Mouse (Mus musculus): Measurements from ENCODE around the gene Tmem203.
A peak's percentile ranks its signal among the peaks of the same experiment; 100 is the strongest.

Tmem203 gene

GRCm38 (mm10) chr2:25262795-25263622 is 7.8 kb downstream of the Tmem203 start:
- peak; percentile 55 for DNase-seq (ENCODE audit: inconsistent ontology term)

DNA sequence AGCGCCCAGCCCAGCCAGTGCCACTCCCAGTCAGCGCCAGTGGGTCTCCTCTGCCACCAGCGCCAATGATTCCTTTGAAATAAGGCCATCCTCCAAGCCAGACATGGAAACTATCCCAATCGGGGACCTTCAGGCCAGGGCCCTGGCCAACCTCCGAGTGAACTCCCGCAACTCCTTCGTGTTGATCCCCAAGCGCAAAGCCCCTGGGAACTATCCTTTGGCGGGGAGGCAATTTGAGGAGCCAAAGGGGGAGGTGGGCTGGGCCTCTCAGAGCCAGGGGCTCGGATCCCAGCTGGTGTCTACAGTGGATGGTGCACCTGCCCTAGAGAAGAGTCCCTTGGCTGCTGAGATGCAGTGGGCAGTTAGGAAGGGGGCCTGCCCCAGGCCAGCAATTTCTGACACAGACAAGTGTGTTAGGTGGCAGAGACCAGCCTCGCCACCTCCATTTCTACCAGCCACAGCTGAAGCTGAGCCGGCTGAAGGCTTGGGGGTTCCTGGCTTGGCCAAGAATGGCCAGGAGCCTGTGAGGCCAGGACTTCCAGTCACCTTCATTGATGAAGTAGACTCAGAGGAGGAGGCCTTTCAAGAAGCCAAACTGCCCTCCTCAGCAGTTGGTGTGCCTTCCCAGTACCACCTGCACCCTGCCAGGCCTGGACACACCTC is 8.5 kb downstream of the Tmem203 start:
- no peak for DNase-seq (ENCODE audit: inconsistent ontology term)

DNA sequence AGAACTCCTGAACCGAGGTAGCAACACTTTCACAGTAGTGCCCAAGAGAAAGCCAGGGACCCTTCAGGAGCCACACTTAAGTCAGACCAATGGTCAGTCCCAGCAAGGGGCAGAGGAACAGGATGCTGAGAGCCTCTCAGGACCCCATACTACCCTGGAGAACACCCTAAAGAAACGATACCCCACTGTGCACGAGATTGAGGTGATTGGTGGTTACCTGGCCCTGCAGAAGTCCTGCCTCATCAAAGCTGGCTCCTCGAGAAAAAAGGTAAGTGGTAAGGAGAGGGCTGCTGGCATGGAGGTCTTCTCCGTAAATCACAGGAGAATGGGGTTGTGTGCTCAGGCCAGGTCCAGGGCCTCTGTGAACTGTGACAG is 9.0 kb downstream of the Tmem203 start:
- DNase-seq (ENCODE audit: inconsistent ontology term): no peak

DNA sequence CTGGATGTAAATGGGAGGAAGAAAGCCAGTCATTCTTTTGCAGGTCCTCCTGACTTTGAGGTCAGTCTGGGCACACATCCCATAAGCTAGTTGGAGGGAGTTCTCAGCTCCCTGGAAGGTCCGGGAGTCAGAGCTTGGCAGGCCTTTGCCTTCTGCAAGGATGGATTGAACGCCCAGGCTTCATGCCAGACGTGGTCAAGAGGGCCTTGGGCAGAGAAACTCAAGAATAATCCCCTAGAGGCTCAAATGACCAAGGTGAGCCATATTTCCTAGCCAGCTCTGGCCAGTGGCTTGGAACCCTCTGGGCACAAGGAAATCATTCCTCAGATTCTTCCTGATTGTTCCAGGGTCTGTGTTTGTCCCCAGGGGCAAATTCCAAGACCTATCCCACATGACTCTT is 9.6 kb downstream of the Tmem203 start:
- peak; percentile 55 for DNase-seq (ENCODE audit: inconsistent ontology term)

- DNase-seq (ENCODE audit: inconsistent ontology term): no peak
Observed at GRCm38 (mm10) chr2:25265897-25266656, 10.8 kb downstream of the Tmem203 start.

DNA sequence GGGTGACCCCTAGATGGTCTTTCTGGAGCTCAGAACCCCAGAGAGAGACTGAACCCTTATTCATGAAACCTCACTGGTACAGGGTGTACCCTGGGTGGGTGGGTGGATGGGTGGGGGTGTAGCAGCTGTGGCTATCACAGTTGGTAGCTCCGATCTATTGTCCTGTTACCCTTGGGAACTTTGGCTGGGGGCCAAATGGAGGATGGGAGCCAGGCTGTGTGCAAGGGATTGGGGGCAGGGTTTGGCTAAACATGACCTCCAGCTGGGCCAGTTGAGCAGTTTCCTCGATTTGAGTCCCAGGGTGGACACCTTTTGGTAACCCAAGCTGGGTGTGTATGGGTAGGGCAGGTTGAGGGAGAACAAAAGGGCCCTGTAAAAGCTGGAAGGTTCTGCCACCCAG is 11.5 kb downstream of the Tmem203 start:
- no peak for DNase-seq (ENCODE audit: inconsistent ontology term)

GRCm38 (mm10) chr2:25267241-25267640 is 12.0 kb downstream of the Tmem203 start:
- DNase-seq (ENCODE audit: inconsistent ontology term): peak; percentile 60

- no peak for DNase-seq (ENCODE audit: inconsistent ontology term)
Observed at GRCm38 (mm10) chr2:25267746-25268309, 12.6 kb downstream of the Tmem203 start.

- peak; percentile 98 for DNase-seq (ENCODE audit: inconsistent ontology term)
Observed at GRCm38 (mm10) chr2:25271827-25272511, 16.7 kb downstream of the Tmem203 start, which contains the start of the genes Ssna1 and Anapc2. Gene Ssna1 (minus strand): TSS chr2:25272438. Gene Anapc2 (plus strand): TSS chr2:25272478.

GRCm38 (mm10) chr2:25272515-25272914 is 17.3 kb downstream of the Tmem203 start:
- no peak for DNase-seq (ENCODE audit: inconsistent ontology term)

DNA sequence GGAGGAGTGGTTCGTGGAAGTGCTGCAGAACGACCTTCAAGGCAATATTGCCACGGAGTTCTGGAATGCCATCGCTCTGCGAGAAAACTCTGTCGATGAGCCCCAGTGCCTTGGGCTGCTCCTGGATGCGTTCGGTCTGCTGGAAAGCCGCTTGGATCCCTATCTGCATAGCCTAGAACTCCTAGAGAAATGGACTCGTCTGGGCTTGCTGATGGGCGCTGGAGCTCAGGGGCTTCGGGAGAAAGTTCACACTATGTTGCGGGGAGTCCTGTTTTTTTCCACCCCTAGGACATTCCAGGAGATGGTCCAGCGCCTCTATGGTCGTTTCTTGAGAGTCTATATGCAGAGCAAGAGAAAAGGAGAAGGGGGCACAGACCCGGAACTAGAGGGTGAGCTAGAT is 17.8 kb downstream of the Tmem203 start:
- DNase-seq (ENCODE audit: inconsistent ontology term): no peak

GRCm38 (mm10) chr2:25278928-25279882 is 24.0 kb downstream of the Tmem203 start:
- DNase-seq (ENCODE audit: inconsistent ontology term): peak; percentile 70

DNA sequence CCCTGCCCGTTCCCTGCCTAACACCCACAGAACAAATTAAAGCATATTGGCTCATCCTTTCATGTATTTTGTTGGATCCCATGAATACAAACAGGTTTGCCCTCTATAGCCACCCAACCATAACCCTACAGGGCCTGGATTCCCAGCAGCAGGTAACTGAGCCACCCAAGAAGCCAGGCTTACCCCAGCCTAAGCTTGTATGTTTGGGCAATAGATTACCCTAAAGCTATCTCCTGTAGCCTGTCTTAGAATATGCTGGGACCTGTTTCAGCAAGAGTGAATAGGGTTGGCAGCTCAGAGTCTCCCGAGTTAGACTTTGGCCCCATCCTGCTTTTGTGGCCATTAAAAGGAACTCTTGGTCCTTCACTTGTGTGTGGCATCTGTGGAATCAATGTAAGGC is 30.3 kb downstream of the Tmem203 start:
- no peak for DNase-seq (ENCODE audit: inconsistent ontology term)

- DNase-seq (ENCODE audit: inconsistent ontology term): no peak
Observed at GRCm38 (mm10) chr2:25286314-25286713, 31.1 kb downstream of the Tmem203 start.

DNA sequence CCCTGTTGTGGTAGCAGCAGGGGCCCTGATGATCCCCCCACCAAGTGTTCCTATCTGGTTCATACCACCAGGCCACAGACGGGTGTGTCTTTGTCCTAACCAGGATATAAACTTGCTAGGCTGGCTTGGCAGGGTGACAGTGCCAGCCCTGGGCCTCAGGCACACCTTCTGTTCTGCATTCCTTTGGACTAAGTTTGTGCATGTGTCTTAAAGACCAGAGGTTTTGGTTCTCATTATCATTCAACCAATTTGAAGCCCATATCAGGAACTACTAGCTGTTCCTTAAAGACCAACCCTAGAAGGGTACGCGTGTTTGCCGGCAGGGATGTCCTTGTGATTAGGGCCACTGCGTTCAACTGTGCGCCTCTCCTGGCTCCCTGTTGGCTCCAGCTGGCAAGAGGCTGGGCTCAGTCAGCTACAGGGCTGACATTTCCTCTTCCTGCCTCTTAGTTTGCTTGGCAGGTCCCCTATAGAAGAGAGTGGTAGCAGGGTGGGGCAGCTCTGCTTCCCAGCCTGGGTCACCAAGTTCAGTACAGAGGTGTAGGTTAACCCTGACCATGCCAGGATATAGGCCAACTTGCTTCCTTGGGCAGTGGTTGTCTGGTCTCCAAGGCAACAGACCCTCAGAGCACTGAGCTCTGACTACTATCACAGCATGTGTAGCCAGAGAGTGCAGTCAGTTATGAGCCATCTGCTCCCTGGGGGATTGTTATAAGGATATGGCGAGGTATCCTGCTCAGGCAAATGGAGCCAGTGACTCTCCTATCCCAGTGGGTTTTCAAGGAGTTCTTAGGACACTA is 31.8 kb downstream of the Tmem203 start:
- DNase-seq (ENCODE audit: inconsistent ontology term): no peak

DNA sequence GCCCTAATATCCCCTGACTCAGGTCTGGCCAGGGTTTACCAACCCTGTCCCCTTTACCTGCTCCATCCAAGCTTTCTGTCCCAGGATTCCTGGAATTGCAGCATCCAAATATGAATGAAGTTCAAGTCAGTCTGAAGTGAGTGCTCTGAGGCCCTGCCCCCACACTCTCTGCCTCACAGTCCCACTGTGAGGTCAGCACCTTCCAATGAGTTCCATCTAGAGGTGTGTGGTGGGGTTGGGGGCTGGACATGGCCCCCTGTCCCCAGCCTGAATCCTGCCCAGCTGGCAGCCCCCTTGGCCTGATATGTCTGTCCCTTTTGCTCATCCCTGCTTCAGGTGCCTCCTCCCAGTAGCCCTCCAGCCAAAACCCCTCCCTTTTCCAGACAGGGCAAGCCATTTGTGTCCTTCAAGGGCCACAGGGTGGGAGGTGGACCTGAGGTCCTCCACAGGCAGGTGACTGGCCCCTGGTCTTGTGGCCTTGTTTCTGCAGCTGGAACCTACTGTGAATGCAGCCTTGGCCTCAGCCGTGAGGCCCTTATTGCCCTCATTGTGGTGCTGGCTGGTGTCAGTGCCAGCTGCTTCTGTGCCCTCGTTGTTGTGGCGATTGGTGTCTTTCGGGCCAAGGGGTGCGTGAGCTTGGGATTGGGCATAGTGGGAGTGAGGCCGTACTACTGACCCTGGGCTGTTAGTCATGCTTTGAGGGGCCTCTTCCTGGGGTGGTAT is 32.8 kb downstream of the Tmem203 start, which contains the start of gene Tmem210:
TSS of gene Tmem210 (plus strand) at position 219 of the 723 bp plus-strand sequence.
- DNase-seq (ENCODE audit: inconsistent ontology term): no peak

DNA sequence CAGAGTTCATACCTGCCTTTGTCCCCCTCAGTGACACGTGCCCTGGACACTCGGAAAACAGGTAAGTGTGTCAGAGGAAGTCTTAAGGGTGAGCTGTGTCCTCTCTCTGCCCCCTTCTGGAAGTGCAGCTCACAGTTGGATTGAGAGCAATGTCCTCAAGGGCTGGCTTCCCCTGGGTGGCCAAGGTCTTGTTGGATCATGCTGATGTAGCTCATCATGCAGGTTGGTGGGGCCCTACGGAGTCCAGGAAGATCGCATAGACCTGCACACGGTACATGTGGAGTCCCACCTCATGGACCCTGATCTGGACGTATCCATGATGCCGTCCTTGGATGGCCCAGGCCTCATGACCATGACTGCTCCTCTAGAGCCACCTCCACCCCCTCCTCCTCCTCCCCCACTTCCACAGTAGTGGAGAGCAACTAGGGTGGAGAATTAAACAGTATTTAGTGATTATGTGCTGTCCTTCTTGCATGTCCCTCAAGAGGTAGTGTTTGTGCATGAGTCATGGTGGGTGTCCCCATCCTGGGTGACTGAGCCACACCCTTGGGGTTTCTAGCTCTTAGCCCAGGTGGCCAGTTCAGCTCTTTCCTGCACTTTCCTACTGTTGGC is 33.6 kb downstream of the Tmem203 start:
- DNase-seq (ENCODE audit: inconsistent ontology term): no peak

GRCm38 (mm10) chr2:25289651-25290050 is 34.4 kb downstream of the Tmem203 start, which contains the start of gene Lrrc26:
Gene Lrrc26 (plus strand): TSS chr2:25289915.
- no peak for DNase-seq (ENCODE audit: inconsistent ontology term)
